Mouse (Mus musculus) 3134 (cell line): ENCODE measurements at regions not wholly inside any gene's neighbourhood (a gene's known extent, or its start where the extent isn't known, plus 50 kb on each side); places are given as distances from the start of the nearest gene placed in this dataset.
"Not testable (repeated sequence)": the region's sequence is repeated elsewhere in the genome, so short reads cannot be mapped to it uniquely, and the experiment has no call there.

Experiments used
- DNase-seq: peaks from one replicate; pipeline ENCODE4 v3.0.0-alpha.2; 2011; ENCODE audit warnings: low spot score; ENCODE audit not compliant: insufficient read length; ENCODE audit errors: extremely low read depth

- no peak for DNase-seq
Observed at GRCm38 (mm10) chr12:93812963-93813733, 1878.9 kb upstream of the Flrt2 start.

GRCm38 (mm10) chr12:93850944-93851520, 1841.0 kb upstream of the Flrt2 start:
- DNase-seq: no peak

GRCm38 (mm10) chr12:93851660-93852059, 1840.4 kb upstream of the Flrt2 start:
- no peak for DNase-seq

GRCm38 (mm10) chr12:93885946-93886345, 1806.1 kb upstream of the Flrt2 start:
- no peak for DNase-seq

GRCm38 (mm10) chr12:93890109-93890508, 1801.9 kb upstream of the Flrt2 start:
- no peak for DNase-seq

GRCm38 (mm10) chr12:93928541-93929238, 1763.3 kb upstream of the Flrt2 start:
- not testable (repeated sequence) for DNase-seq

- not testable (repeated sequence) for DNase-seq
Observed at GRCm38 (mm10) chr12:93929239-93929563, 1762.8 kb upstream of the Flrt2 start.

- not testable (repeated sequence) for DNase-seq
Observed at GRCm38 (mm10) chr12:93930242-93930641, 1761.8 kb upstream of the Flrt2 start.

GRCm38 (mm10) chr12:93960869-93961268, 1731.2 kb upstream of the Flrt2 start:
- DNase-seq: no peak

GRCm38 (mm10) chr12:93981307-93981706, 1710.7 kb upstream of the Flrt2 start:
- DNase-seq: no peak

- DNase-seq: no peak
Observed at GRCm38 (mm10) chr12:93991531-93991930, 1700.5 kb upstream of the Flrt2 start.

GRCm38 (mm10) chr12:93993875-93994274, 1698.2 kb upstream of the Flrt2 start:
- no peak for DNase-seq

- DNase-seq: no peak
Observed at GRCm38 (mm10) chr12:94015946-94016345, 1676.1 kb upstream of the Flrt2 start.

- no peak for DNase-seq
Observed at GRCm38 (mm10) chr12:94031364-94031763, 1660.7 kb upstream of the Flrt2 start.

- DNase-seq: no peak
Observed at GRCm38 (mm10) chr12:94047972-94048371, 1644.1 kb upstream of the Flrt2 start.

- DNase-seq: no peak
Observed at GRCm38 (mm10) chr12:94057767-94058166, 1634.3 kb upstream of the Flrt2 start.

GRCm38 (mm10) chr12:94059641-94060040, 1632.4 kb upstream of the Flrt2 start:
- DNase-seq: no peak

GRCm38 (mm10) chr12:94060336-94060735, 1631.7 kb upstream of the Flrt2 start:
- no peak for DNase-seq

GRCm38 (mm10) chr12:94066444-94067152, 1625.4 kb upstream of the Flrt2 start:
- no peak for DNase-seq

- no peak for DNase-seq
Observed at GRCm38 (mm10) chr12:94070940-94071505, 1621.0 kb upstream of the Flrt2 start.
